Mouse (Mus musculus): ENCODE measurements around the gene Ranbp17.

The Ranbp17 gene

GRCm38 (mm10) chr11:33196447-33197132 is 317.0 kb downstream of the Ranbp17 start:
- no peak for DNase-seq (ENCODE audit: low spot score)

DNA sequence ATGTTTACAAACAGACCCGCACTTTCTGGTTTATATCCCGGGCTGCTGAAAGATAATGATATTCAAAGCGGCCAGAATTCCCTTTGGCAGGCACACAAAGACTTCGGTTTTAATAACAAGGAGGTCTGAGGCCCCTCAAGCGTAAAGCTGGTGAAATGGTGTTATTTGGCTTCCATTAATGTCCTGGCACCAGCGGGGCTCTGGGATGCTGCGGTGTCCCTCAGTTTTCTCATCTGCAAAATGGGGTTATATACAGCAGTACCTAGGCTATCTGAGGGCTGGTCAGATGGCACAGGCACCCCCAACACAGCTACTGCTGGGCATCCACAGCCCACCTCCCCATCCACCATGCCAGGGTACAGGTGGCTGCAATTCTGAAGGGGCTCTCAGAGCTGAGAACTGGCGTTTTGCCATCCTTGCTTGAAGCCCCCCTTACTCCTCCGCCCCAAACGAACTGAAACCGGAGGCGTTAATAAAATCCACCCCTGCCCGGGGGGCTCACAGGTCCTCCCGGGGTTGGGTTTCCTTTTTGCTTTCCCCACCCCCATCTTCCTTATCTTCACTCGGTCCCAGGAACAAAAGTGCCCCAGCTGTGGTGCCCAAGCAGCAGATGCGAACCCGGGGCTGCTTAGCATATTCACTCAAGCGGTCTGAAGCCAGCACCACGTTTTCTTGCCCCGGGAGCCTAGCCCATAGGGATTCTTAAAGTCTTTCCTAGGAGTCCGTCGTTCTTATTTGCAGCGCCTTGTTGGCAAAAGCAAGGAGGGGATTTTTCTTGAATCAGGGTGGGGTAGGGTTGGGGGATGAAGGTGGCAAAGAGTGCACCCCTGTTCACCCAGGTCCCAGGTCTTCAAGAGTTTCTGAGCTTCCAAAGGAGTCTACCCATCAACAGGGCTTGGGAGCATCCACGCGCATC is 317.8 kb downstream of the Ranbp17 start:
- DNase-seq (ENCODE audit: low spot score) = no peak

- no peak for DNase-seq (ENCODE audit: low spot score)
These were observed 318.5 kb downstream of the Ranbp17 start for GRCm38 (mm10) chr11:33195061-33195460.

GRCm38 (mm10) chr11:33193695-33194094 is 319.9 kb downstream of the Ranbp17 start:
- no peak for DNase-seq (ENCODE audit: low spot score)

- no peak for DNase-seq (ENCODE audit: low spot score)
These were observed 331.7 kb downstream of the Ranbp17 start for GRCm38 (mm10) chr11:33181804-33182203.

GRCm38 (mm10) chr11:33180701-33181116 is 332.8 kb downstream of the Ranbp17 start:
- DNase-seq (ENCODE audit: low spot score) = peak; percentile 51

- no peak for DNase-seq (ENCODE audit: low spot score)
These were observed 333.7 kb downstream of the Ranbp17 start for GRCm38 (mm10) chr11:33179802-33180201.

GRCm38 (mm10) chr11:33176525-33177245 is 336.9 kb downstream of the Ranbp17 start:
- DNase-seq (ENCODE audit: low spot score) = peak; percentile 84

- DNase-seq (ENCODE audit: low spot score) = no peak
These were observed 337.8 kb downstream of the Ranbp17 start for GRCm38 (mm10) chr11:33175768-33176167.

GRCm38 (mm10) chr11:33170489-33170888 is 343.1 kb downstream of the Ranbp17 start:
- peak; percentile 83 for DNase-seq (ENCODE audit: low spot score)

DNA sequence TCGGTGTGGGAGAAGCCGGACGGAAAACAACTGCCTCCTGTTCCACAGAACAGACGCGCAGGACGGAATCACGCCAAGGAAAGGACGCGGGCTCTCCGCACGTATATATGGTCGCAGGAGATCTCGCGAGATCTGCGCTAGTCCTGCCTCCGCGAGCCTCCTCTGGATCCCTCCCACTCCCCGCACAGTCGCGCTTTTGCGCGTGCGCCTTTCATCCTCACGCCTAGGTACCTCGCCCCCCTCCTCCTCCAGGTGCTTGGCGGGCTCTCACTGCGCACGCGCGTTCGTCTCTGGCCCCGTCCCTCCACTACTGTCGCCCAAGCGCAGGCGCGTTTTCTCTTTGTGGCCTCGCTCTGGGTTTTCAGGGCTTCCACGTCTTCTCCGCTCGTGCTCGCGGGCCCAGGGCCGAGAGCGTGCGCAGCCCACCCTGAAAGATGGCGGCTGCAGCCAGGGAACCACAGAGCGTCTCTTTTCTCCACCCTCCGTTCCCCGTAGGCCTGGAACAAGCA is 350.5 kb downstream of the Ranbp17 start, which contains the start of gene Npm1:
Gene Npm1 (minus strand): TSS at position 209 of the 509 bp plus-strand sequence.
- DNase-seq (ENCODE audit: low spot score) = peak; percentile 100

- DNase-seq (ENCODE audit: low spot score) = peak; percentile 82
These were observed 351.1 kb downstream of the Ranbp17 start for GRCm38 (mm10) chr11:33162211-33162997.

Data from retina, embryonic 14.5 days (tissue).